Mouse (Mus musculus) megakaryocyte, embryonic 14.5 days (primary cell): ENCODE measurements at regions not wholly inside any gene's neighbourhood (a gene's known extent, or its start where the extent isn't known, plus 50 kb on each side); places are given as distances from the start of the nearest gene placed in this dataset.

Experiments
- FLI1 ChIP-seq: IDR thresholded peaks from 2 replicates; pipeline ENCODE4 v1.6.1; 2012; ENCODE audit warnings: low read length, inconsistent platforms, mixed read lengths
- GATA1 ChIP-seq: IDR thresholded peaks from 3 replicates; pipeline ENCODE4 v1.6.1; 2012; ENCODE audit warnings: mixed read lengths, low read length, inconsistent platforms, borderline replicate concordance

DNA sequence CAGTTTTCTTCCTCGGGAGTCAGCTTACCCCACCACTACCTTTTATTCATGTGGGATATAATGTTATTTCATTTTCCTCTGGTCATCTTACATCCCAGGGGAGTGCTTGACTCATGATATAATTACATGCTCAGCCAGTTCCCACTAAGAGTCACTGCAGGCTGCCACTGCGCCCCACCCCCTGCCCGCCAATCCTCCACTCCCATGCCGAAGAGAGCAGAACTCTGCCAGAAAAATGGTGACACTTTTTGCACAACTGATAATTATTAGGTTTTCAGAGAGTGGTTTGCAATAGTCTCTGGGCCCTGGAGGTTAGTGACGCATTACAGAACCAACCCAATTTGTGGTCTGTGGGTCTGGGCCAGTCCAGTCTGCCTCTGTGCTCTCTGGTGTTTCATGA, 212.9 kb downstream of the Hlx start:
- TF ChIP-seq GATA1 (no peak), FLI1 (no peak)
